13 mouse cellular contexts compared by ENCODE assay signal in the genomic region with DNA sequence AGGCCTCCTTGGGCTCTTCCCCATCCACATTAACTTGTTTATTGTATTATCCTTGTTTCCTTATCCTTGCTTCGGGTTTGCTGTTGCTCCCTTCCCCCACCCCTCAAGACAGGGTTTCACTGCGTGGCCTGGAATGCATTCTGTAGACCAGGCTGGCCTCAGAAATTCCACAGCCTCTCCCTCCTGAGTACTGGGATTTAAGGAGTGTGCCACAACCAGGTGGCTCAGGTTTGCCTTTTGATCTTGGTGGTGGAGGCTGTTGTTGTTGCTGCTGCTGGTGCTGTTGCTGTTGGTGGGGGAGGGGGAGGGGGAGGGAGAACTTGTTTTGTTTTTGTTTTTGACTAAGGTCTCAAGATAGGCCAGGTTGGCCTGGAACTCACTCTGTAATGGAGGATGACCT.
"Had no signal": no experiment of that assay in that cellular context is flagged by ENCODE, and none has a peak within 500 bp of the region (broad histone marks: within the 10 kb centered on the region; RNA-seq: fewer than 3 reads in every experiment).

No protein-coding gene starts in this region.

- H3K36me3 ChIP-seq: liver, embryonic 15.5 days; midbrain, embryonic 12.5 days; stomach, embryonic 15.5 days had no signal

- H3K9me3 ChIP-seq: liver, embryonic 15.5 days; midbrain, embryonic 12.5 days; stomach, embryonic 15.5 days had no signal

- H3K4me3 ChIP-seq: liver, embryonic 15.5 days; midbrain, embryonic 12.5 days; stomach, embryonic 15.5 days had no signal

- DNase-seq: kidney, adult 8-10 months; kidney, postnatal 25 days; layer of hippocampus, postnatal 36 days; left cerebral cortex, postnatal 4 days; lung, adult 2 months; lung, postnatal 36 days; right cerebral cortex, postnatal 14 days; thymus, adult 2 months; thymus, postnatal 36 days had no signal

- H3K27ac ChIP-seq: liver, embryonic 15.5 days; midbrain, embryonic 12.5 days; stomach, embryonic 15.5 days had no signal

- H3K27me3 ChIP-seq: liver, embryonic 15.5 days; midbrain, embryonic 12.5 days; stomach, embryonic 15.5 days had no signal

- ATAC-seq: lung, postnatal 0 days had no signal
